ENCODE assay signal across 22 mouse cellular contexts in genomic region chr7:96181751-96182150, GRCm38 (mm10).
"Had no signal": no experiment of that assay in that cellular context is flagged by ENCODE, and none has a peak within 500 bp of the region (broad histone marks: within the 10 kb centered on the region; RNA-seq: fewer than 3 reads in every experiment).

No protein-coding gene starts in this region.

- H3K4me1 ChIP-seq: limb, embryonic 10.5 days; limb, embryonic 13.5 days; liver, embryonic 12.5 days; liver, embryonic 15.5 days; midbrain, embryonic 15.5 days; neural tube, embryonic 13.5 days; stomach, embryonic 15.5 days had no signal

- H3K27ac ChIP-seq: layer of hippocampus, adult 2 months; limb, embryonic 10.5 days; limb, embryonic 13.5 days; liver, embryonic 12.5 days; liver, embryonic 15.5 days; macrophage; midbrain, embryonic 12.5 days; midbrain, embryonic 15.5 days; neural tube, embryonic 13.5 days; stomach, embryonic 15.5 days had no signal

- H3K9me3 ChIP-seq: limb, embryonic 10.5 days; limb, embryonic 13.5 days; liver, embryonic 12.5 days; liver, embryonic 15.5 days; midbrain, embryonic 12.5 days; midbrain, embryonic 15.5 days; neural tube, embryonic 13.5 days; stomach, embryonic 15.5 days had no signal

- H3K4me3 ChIP-seq: layer of hippocampus, adult 2 months; limb, embryonic 10.5 days; limb, embryonic 13.5 days; liver, embryonic 12.5 days; liver, embryonic 15.5 days; midbrain, embryonic 12.5 days; midbrain, embryonic 15.5 days; neural tube, embryonic 13.5 days; stomach, embryonic 15.5 days had no signal

- H3K9ac ChIP-seq: limb, embryonic 13.5 days; liver, embryonic 12.5 days; liver, embryonic 15.5 days; midbrain, embryonic 12.5 days; midbrain, embryonic 15.5 days; neural tube, embryonic 13.5 days; stomach, embryonic 15.5 days had no signal

- H3K27me3 ChIP-seq: limb, embryonic 13.5 days; liver, embryonic 12.5 days; liver, embryonic 15.5 days; midbrain, embryonic 15.5 days; neural tube, embryonic 13.5 days; stomach, embryonic 15.5 days had no signal

- DNase-seq: kidney, adult 18-20 months; kidney, adult 9 months; kidney, postnatal 14 days; kidney, postnatal 4 days; layer of hippocampus, adult 9-11 months; liver; lung, adult 2 months; lung, postnatal 14 days; retina, postnatal 1 day; right cerebral cortex, postnatal 25 days; thymus, adult 18-20 months; thymus, postnatal 36 days had no signal

- H3K36me3 ChIP-seq: limb, embryonic 10.5 days; limb, embryonic 13.5 days; liver, embryonic 12.5 days; liver, embryonic 15.5 days; midbrain, embryonic 12.5 days; midbrain, embryonic 15.5 days; neural tube, embryonic 13.5 days; stomach, embryonic 15.5 days had no signal

- H3K4me2 ChIP-seq: limb, embryonic 13.5 days; liver, embryonic 12.5 days; liver, embryonic 15.5 days; midbrain, embryonic 12.5 days; midbrain, embryonic 15.5 days; neural tube, embryonic 13.5 days; stomach, embryonic 15.5 days had no signal

- ATAC-seq: liver, embryonic 12.5 days; midbrain, embryonic 15.5 days had no signal
